Mouse (Mus musculus): ENCODE results near the gene Itm2c.

- TF ChIP-seq CTCF (conservative IDR thresholded peaks at IDR 0.05; ENCODE audit: insufficient read depth, insufficient read length, low read depth, low read length) = no peak
- TF ChIP-seq POLR2A (IDR thresholded peaks at IDR 0.05; ENCODE audit: low read depth, low read length) = no peak
Observed at GRCm38 (mm10) chr1:85957290-85957689, 63.2 kb downstream of the Itm2c start.

All from kidney, adult 2 months (tissue).